9 mouse cellular contexts compared by ENCODE assay signal in the genomic region with DNA sequence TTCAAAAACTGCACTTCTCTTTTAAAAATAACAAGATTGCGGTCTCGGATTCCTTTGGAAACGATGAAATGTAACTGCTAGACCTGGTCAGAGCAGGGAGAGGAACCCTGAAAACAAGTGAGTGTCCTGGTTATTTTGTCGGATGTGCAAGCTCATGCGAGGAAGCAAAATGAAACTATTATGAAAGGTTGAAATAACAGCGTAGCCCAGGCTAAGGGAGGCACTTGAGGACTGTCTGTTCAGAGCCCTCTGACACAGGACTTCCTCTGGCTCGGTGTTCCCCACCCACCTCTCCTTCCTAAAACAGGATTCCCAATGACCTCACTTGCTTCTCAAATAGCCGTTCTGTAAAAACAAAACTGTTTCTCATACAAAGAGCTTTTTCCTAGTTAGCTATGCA. TPM values are rescaled to one million over a fixed set of nuclear protein-coding genes. Genes with fewer than 3 reads are reported as not detected.
DNase-seq lines count a peak whose midpoint lies in the region; ATAC-seq and TF ChIP-seq lines count a peak whose summit lies in the region.
"Had no signal": no experiment of that assay in that cellular context is flagged by ENCODE, and none has a peak within 500 bp of the region (broad histone marks: within the 10 kb centered on the region; RNA-seq: fewer than 3 reads in every experiment).

No protein-coding gene starts in this region.

- no peaks in the 10 kb centered on the region for H3K36me3 ChIP-seq in stomach, embryonic 14.5 days (ENCODE audit: control insufficient read depth, insufficient read depth, low read length)
- H3K36me3 ChIP-seq in stomach, postnatal 0 days (ENCODE audit: control insufficient read depth, insufficient read depth, low read length), result no peaks in the 10 kb centered on the region
- no peaks in the 10 kb centered on the region for H3K36me3 ChIP-seq in heart, embryonic 16.5 days (ENCODE audit: control insufficient read depth, insufficient read depth)
- H3K36me3 ChIP-seq in liver, embryonic 13.5 days, result no peaks in the 10 kb centered on the region
- H3K36me3 ChIP-seq: embryonic facial prominence, embryonic 13.5 days had no signal

- H3K27ac ChIP-seq in stomach, embryonic 14.5 days (ENCODE audit: low read length), result peak overlapping the region; percentile 45; the same call in 1 of the 2 replicates
- H3K27ac ChIP-seq in stomach, postnatal 0 days (replicated peaks), result no peak overlapping the region
- H3K27ac ChIP-seq in heart, embryonic 16.5 days (ENCODE audit: low read length), result peak overlapping the region; percentile 87
- no peak overlapping the region for H3K27ac ChIP-seq in liver, embryonic 13.5 days
- H3K27ac ChIP-seq: embryonic facial prominence, embryonic 13.5 days had no signal

- WGBS in stomach, embryonic 14.5 days, result 58% methylated on average over 8 of the region's 8 CpGs
- 54% methylated on average over 8 of the region's 8 CpGs for WGBS in stomach, postnatal 0 days
- WGBS in heart, embryonic 16.5 days, result 44% methylated on average over 8 of the region's 8 CpGs
- whole genome bisulfite sequencing in liver, embryonic 13.5 days (ENCODE audit: insufficient replicate concordance), result 45% methylated on average over 8 of the region's 8 CpGs

- 0 out of 2 replicates have a peak, but pooled peaks cover 3% of the 10 kb centered on the region for H3K4me1 ChIP-seq in stomach, embryonic 14.5 days (ENCODE audit: control insufficient read depth, insufficient read depth, low read length)
- H3K4me1 ChIP-seq in stomach, postnatal 0 days (replicated peaks; ENCODE audit: control insufficient read depth, insufficient read depth), result no peaks in the 10 kb centered on the region
- H3K4me1 ChIP-seq in heart, embryonic 16.5 days (ENCODE audit: control insufficient read depth, insufficient read depth, low read length), result peaks cover 13% of the 10 kb centered on the region
- peaks cover 13% of the 10 kb centered on the region for H3K4me1 ChIP-seq in liver, embryonic 13.5 days (replicated peaks)
- H3K4me1 ChIP-seq: embryonic facial prominence, embryonic 13.5 days had no signal

- H3K27me3 ChIP-seq in stomach, embryonic 14.5 days (ENCODE audit: control insufficient read depth, insufficient read depth, low read length), result no peaks in the 10 kb centered on the region
- no peaks in the 10 kb centered on the region for H3K27me3 ChIP-seq in stomach, postnatal 0 days (ENCODE audit: control insufficient read depth, insufficient read depth, low read length)
- no peaks in the 10 kb centered on the region for H3K27me3 ChIP-seq in heart, embryonic 16.5 days (ENCODE audit: control insufficient read depth, insufficient read depth, low read length)
- no peaks in the 10 kb centered on the region for H3K27me3 ChIP-seq in liver, embryonic 13.5 days
- H3K27me3 ChIP-seq: embryonic facial prominence, embryonic 13.5 days had no signal

- H3K9ac ChIP-seq in stomach, embryonic 14.5 days (replicated peaks; ENCODE audit: low read depth, low read length), result no peak overlapping the region
- H3K9ac ChIP-seq in stomach, postnatal 0 days (ENCODE audit: low read length), result no peak overlapping the region
- H3K9ac ChIP-seq in heart, embryonic 16.5 days (ENCODE audit: low read length), result peak overlapping the region; percentile 62
- H3K9ac ChIP-seq in liver, embryonic 13.5 days, result no peak overlapping the region
- H3K9ac ChIP-seq: embryonic facial prominence, embryonic 13.5 days had no signal

- TF ChIP-seq CTCF in stomach, postnatal 0 days (IDR thresholded peaks at IDR 0.05; ENCODE audit: low read depth), result no peak

- H3K4me3 ChIP-seq in stomach, embryonic 14.5 days (ENCODE audit: low read depth, low read length), result no peak overlapping the region
- no peak overlapping the region for H3K4me3 ChIP-seq in stomach, postnatal 0 days (ENCODE audit: low read depth, low read length)
- H3K4me3 ChIP-seq in heart, embryonic 16.5 days (ENCODE audit: low read length), result peak overlapping the region; percentile 33
- no peak overlapping the region for H3K4me3 ChIP-seq in liver, embryonic 13.5 days (replicated peaks)
- H3K4me3 ChIP-seq: embryonic facial prominence, embryonic 13.5 days had no signal

- DNase-seq in stomach, postnatal 0 days (ENCODE audit: low spot score), result no peak
- DNase-seq in liver, embryonic 13.5 days, result no peak
- no peak for DNase-seq in B cell, adult 2 months
- DNase-seq in cerebellum, adult 9-10 months, result no peak

- H3K9me3 ChIP-seq in stomach, embryonic 14.5 days (ENCODE audit: control insufficient read depth, low read depth, low read length), result no peaks in the 10 kb centered on the region
- H3K9me3 ChIP-seq in stomach, postnatal 0 days (ENCODE audit: control insufficient read depth, low read length), result no peaks in the 10 kb centered on the region
- no peaks in the 10 kb centered on the region for H3K9me3 ChIP-seq in heart, embryonic 16.5 days (replicated peaks; ENCODE audit: control insufficient read depth, low read length)
- no peaks in the 10 kb centered on the region for H3K9me3 ChIP-seq in liver, embryonic 13.5 days (replicated peaks)
- H3K9me3 ChIP-seq: embryonic facial prominence, embryonic 13.5 days had no signal

- ATAC-seq in stomach, embryonic 14.5 days (ENCODE audit: insufficient number of reproducible peaks, insufficient read depth, low FRiP score, low read depth), result no peak
- no peak for ATAC-seq in stomach, postnatal 0 days (ENCODE audit: low FRiP score, low TSS enrichment)
- peak; percentile 83 for ATAC-seq in heart, embryonic 16.5 days (replicated peaks; ENCODE audit: extremely low read depth, insufficient read depth, low FRiP score)
- no peak for ATAC-seq in liver, embryonic 13.5 days (ENCODE audit: low read depth)
- ATAC-seq in inflammation-experienced regulatory T-cells, adult 6 months, result no peak
- ATAC-seq: hindbrain, embryonic 16.5 days had no signal

- no peak for TF ChIP-seq EP300 in stomach, postnatal 0 days (optimal IDR thresholded peaks at IDR 0.05)

- H3K4me2 ChIP-seq in stomach, embryonic 14.5 days (replicated peaks; ENCODE audit: low read depth, low read length), result no peak overlapping the region
- no peak overlapping the region for H3K4me2 ChIP-seq in stomach, postnatal 0 days (replicated peaks; ENCODE audit: low read depth)
- H3K4me2 ChIP-seq in heart, embryonic 16.5 days (ENCODE audit: low read depth, low read length), result peak overlapping the region; percentile 54
- 0 out of 2 replicates have a peak overlapping the region, but pooled peaks have one; percentile 17 for H3K4me2 ChIP-seq in liver, embryonic 13.5 days
- H3K4me2 ChIP-seq: embryonic facial prominence, embryonic 13.5 days had no signal

RNA-seq across cellular contexts. Expression of gene S1pr1, which starts 51.3 kb away (rescaled TPM):
- 17.6 and 18.3 TPM in 2 replicates for polyA plus RNA-seq in stomach, embryonic 14.5 days (2014; fragmentation: Nextera tagmentation; extraction: Ambion mirVana)
- 6.6 and 6.7 TPM in 2 replicates for polyA plus RNA-seq in stomach, postnatal 0 days (2015; fragmentation: Nextera tagmentation; extraction: Ambion mirVana)
- polyA plus RNA-seq in heart, embryonic 16.5 days (2015; fragmentation: Nextera tagmentation; extraction: Ambion mirVana), result 88.9 and 92.1 TPM in 2 replicates
- 7.5 and 10.7 TPM in 2 replicates for polyA plus RNA-seq in liver, embryonic 13.5 days (2015; fragmentation: Nextera tagmentation; extraction: Ambion mirVana)
- 100 to 1,000 TPM; 148 to 162 (median 162) TPM for polyA plus RNA-seq in inflammation-experienced regulatory T-cells, adult 6 months (2017; shearing (Covaris generic))

Comparison
In these comparisons a context has a peak if more than half of its experiments do, and no peak if none do; other contexts are left out.
1. H3K27ac ChIP-seq: peak in stomach, embryonic 14.5 days (single experiment) and heart, embryonic 16.5 days (single experiment); none in stomach, postnatal 0 days (single experiment) and liver, embryonic 13.5 days (single experiment).
2. H3K4me2 ChIP-seq: peak in heart, embryonic 16.5 days (single experiment) and liver, embryonic 13.5 days (single experiment); none in stomach, embryonic 14.5 days (single experiment) and stomach, postnatal 0 days (single experiment).